Mouse (Mus musculus) heart, postnatal 0 days (tissue): Measurements from ENCODE around the gene Ttc23. TPM values are rescaled to one million over a fixed set of nuclear protein-coding genes. Genes with fewer than 3 reads are reported as not detected.

Experiments
- ATAC-seq: fragments of 200-750 bp; cut with Nextera tagmentation; 2 replicates; pipeline ENCODE4 v1.8.0; 2017; ENCODE audit warnings: low read depth, moderate number of reproducible peaks, moderate library complexity; ENCODE audit not compliant: insufficient read depth
- DNase-seq: peaks from one replicate; pipeline ENCODE4 v3.0.0-alpha.2; 2016; ENCODE audit warnings: low spot score
- H3K27ac ChIP-seq: fragments of 300-500 bp; sonication (generic); 2 replicates; pipeline ENCODE4 v1.5.1; 2014; ENCODE audit warnings: low read depth, mild to moderate bottlenecking
- H3K27me3 ChIP-seq: fragments of 300-500 bp; sonication (generic); 2 replicates; pipeline ENCODE4 v1.6.1; 2014; ENCODE audit warnings: low read length, mixed read lengths; ENCODE audit not compliant: control insufficient read depth, insufficient read depth
- H3K36me3 ChIP-seq: fragments of 300-500 bp; sonication (generic); replicated peaks from 2 replicates; pipeline ENCODE4 v1.6.1; 2014; ENCODE audit warnings: low read length, mixed read lengths; ENCODE audit not compliant: control insufficient read depth, insufficient read depth
- H3K4me1 ChIP-seq: fragments of 300-500 bp; sonication (generic); 2 replicates; pipeline ENCODE4 v1.6.1; 2014; ENCODE audit warnings: antibody characterized with exemption; ENCODE audit not compliant: control insufficient read depth, insufficient read depth
- H3K4me2 ChIP-seq: fragments of 300-500 bp; sonication (generic); 2 replicates; pipeline ENCODE4 v1.6.1; 2014; ENCODE audit warnings: low read depth, mild to moderate bottlenecking, low read length, moderate library complexity
- H3K4me3 ChIP-seq: fragments of 300-500 bp; sonication (generic); 2 replicates; pipeline ENCODE4 v1.5.1; 2014; ENCODE audit warnings: low read depth, low read length
- H3K9ac ChIP-seq: fragments of 300-500 bp; sonication (generic); replicated peaks from 2 replicates; pipeline ENCODE4 v1.6.1; 2014; ENCODE audit warnings: low read depth, low read length, mixed read lengths
- H3K9me3 ChIP-seq: fragments of 300-500 bp; sonication (generic); replicated peaks from 2 replicates; pipeline ENCODE4 v1.6.1; 2016; ENCODE audit warnings: low read length; ENCODE audit not compliant: control insufficient read depth
- CTCF ChIP-seq: IDR thresholded peaks from 2 replicates; pipeline ENCODE4 v1.5.1; 2016; ENCODE audit warnings: antibody characterized with exemption, control low read depth, low read depth
- EP300 ChIP-seq: IDR thresholded peaks from 2 replicates; pipeline ENCODE4 v1.6.1; 2016; ENCODE audit warnings: antibody characterized with exemption, low read depth
- WGBS: fragments of 180-500 bp; shearing (Covaris S2); extraction: QIAGEN DNeasy Blood & Tissue Kit; methylation state at CpG from one replicate; pipeline ENCODE4 v1.1.7; 2014; 5-methylcytosine and 5-hydroxymethylcytosine counted together
- microRNA-seq: library from miRNA; unstranded; fragments of <30 nt; microRNA quantifications from one replicate; pipeline ENCODE4, GENCODE M21; 2016
- polyA plus RNA-seq: library from polyadenylated mRNA; unstranded; fragments of >200 nt; fragmentation: Nextera tagmentation; extraction: Ambion mirVana; gene quantifications from 2 replicates; pipeline ENCODE4 v1.2.1, GENCODE M21; 2015
- total RNA-seq: library from RNA; depleted of rRNA; stranded (reverse); fragments of >200 nt; gene quantifications from 2 replicates; pipeline ENCODE4 v1.2.3, GENCODE M21; 2014; ENCODE audit warnings: low replicate concordance; rRNA removed

Ttc23 gene
- total and polyA plus RNA-seq, 2 experiments from 2014 or later: 12.7 to 16.4 TPM

DNA sequence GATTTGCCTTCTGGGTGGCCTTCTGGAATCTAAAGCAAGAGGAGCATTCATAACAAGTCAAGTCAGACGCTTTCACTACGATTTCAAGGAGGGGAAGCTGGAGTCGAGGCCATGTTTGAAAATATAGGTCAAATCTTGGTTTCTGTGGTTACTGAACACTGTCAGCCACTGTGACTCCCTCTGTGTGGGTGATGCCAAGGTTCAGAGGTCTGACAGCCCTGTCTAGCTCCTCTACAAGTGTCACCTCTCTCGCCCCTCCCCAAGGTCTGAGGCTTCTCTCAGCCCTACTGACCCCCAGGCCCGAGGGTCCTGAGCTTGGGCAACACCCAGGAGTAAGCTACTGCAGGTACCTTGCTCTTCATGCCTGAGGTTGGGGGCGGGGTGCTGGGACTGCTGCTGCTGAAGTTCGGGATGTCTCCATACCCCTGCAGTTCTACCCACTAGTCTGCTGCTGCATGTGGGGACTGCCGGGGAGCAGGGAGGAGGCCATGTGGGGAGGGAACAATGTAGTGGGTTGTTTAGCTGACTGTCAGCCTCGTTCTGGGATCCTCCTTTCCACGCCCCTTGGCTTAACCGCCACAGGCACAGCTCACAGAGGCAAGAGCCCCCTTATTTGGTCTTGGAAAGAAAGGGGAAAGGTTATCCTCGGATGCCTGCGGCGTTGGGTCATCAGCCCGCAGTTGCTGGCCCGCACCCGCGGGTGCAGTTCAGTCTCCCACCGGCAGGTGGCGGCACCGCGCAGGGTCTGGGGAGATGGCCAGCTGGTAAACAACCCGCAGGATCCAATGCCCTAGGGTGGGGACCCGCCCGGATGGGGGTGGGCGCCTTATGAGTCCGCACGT is 156.0 kb downstream of the Ttc23 start:
- Histone ChIP-seq H3K27ac (peak overlapping the region; percentile 53), H3K27me3 (no peaks in the 10 kb centered on the region), H3K36me3 (no peaks in the 10 kb centered on the region), H3K9ac (peak overlapping the region; percentile 47), H3K4me3 (peak overlapping the region; percentile 33), H3K4me1 (peaks cover 7% of the 10 kb centered on the region), H3K9me3 (no peaks in the 10 kb centered on the region), H3K4me2 (peak overlapping the region; percentile 57)
- DNase-seq: peak; percentile 79
- peak; percentile 97 for TF ChIP-seq CTCF
- 0 out of 2 replicates have a peak, but pooled peaks have one; percentile 7 for TF ChIP-seq EP300
- WGBS: 12% methylated on average over 28 of the region's 28 CpGs
- ATAC-seq: peak; percentile 91

DNA sequence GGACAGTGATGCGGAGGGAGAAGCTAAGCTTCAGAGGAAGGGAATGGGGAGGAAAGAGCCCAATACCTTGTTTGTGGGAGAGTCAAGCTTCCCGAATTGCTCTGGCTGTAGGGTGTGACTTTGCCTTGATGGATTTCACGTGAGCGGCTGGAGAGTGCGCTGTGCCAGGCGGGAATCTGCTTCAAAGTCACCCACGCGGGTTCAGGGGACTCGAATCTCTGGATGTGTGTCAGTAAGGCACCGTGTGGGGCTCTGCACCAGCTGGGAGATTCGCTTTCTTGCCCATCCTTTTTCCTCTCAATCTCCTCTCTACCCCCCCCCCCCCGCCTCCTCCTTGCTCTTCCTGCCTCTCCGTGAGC is 156.6 kb downstream of the Ttc23 start:
- H3K36me3 ChIP-seq: no peaks in the 10 kb centered on the region
- H3K9ac ChIP-seq: no peak overlapping the region; the same call in 1 of the 2 replicates
- no peak for ATAC-seq
- WGBS: 13% methylated on average over 12 of the region's 13 CpGs
- no peaks in the 10 kb centered on the region for H3K9me3 ChIP-seq
- H3K4me2 ChIP-seq: peak overlapping the region; percentile 57
- H3K4me3 ChIP-seq: peak overlapping the region; percentile 33
- H3K4me1 ChIP-seq: peaks cover 7% of the 10 kb centered on the region
- H3K27me3 ChIP-seq: no peaks in the 10 kb centered on the region
- no peak for DNase-seq
- TF ChIP-seq CTCF: no peak
- TF ChIP-seq EP300: no peak
- no peak overlapping the region for H3K27ac ChIP-seq

Small RNA genes within 50 kb of the gene (microRNA-seq; reads per million reads assigned to microRNA genes)
- gene Gm23844: not detected

Other genes with a start within 250 kb of the Ttc23 start
- gene Lrrc28, start 2.1 kb upstream of the Ttc23 start, total RNA-seq: 24.4 and 71.6 TPM in 2 replicates
- gene Lrrc28, start 2.1 kb upstream of the Ttc23 start, polyA plus RNA-seq: 14.3 and 15.2 TPM in 2 replicates
- gene Synm, start 112.3 kb downstream of the Ttc23 start, total RNA-seq: 0.43 and 17.2 TPM in 2 replicates
- gene Synm, start 112.3 kb downstream of the Ttc23 start, polyA plus RNA-seq: 1.1 and 1.5 TPM in 2 replicates